Comparison of ENCODE assay signal across 14 mouse cellular contexts in genomic region chr15:36937067-36937657, GRCm38 (mm10).
A peak's percentile ranks its signal among the peaks of the same experiment; 100 is the strongest.
DNase-seq lines count a peak whose midpoint lies in the region; ATAC-seq and TF ChIP-seq lines count a peak whose summit lies in the region.
"Had no signal": no experiment of that assay in that cellular context is flagged by ENCODE, and none has a peak within 500 bp of the region (broad histone marks: within the 10 kb centered on the region; RNA-seq: fewer than 3 reads in every experiment).

No protein-coding gene starts in this region.

- ATAC-seq in forebrain, postnatal 0 days, result no peak
- no peak for ATAC-seq in forebrain, embryonic 11.5 days (replicated peaks; ENCODE audit: low FRiP score)
- ATAC-seq in midbrain, embryonic 16.5 days, result no peak
- no peak for ATAC-seq in midbrain, embryonic 15.5 days (replicated peaks)
- peak; percentile 36 for ATAC-seq in granulocyte monocyte progenitor cell, adult 5-6 weeks (replicated peaks; ENCODE audit: poor library complexity, severe bottlenecking)
- ATAC-seq: inflammation-experienced regulatory T-cells, adult 6 months had no signal

- H3K9me3 ChIP-seq in forebrain, postnatal 0 days (ENCODE audit: low read length), result no peaks in the 10 kb centered on the region
- no peaks in the 10 kb centered on the region for H3K9me3 ChIP-seq in forebrain, embryonic 11.5 days (ENCODE audit: control insufficient read depth, low read length)
- H3K9me3 ChIP-seq in midbrain, embryonic 16.5 days (replicated peaks; ENCODE audit: control insufficient read depth, low read length, poor library complexity, severe bottlenecking), result no peaks in the 10 kb centered on the region
- H3K9me3 ChIP-seq in midbrain, embryonic 15.5 days, result no peaks in the 10 kb centered on the region
- H3K9me3 ChIP-seq: limb, embryonic 15.5 days; midbrain, embryonic 10.5 days had no signal

- peak overlapping the region; percentile 97; the same call in 1 of the 2 replicates for H3K27ac ChIP-seq in forebrain, postnatal 0 days (ENCODE audit: low read depth, low read length)
- no peak overlapping the region for H3K27ac ChIP-seq in forebrain, embryonic 11.5 days (ENCODE audit: low read depth, low read length)
- peak overlapping the region; percentile 98; the same call in 1 of the 2 replicates for H3K27ac ChIP-seq in midbrain, embryonic 16.5 days (ENCODE audit: low read length)
- H3K27ac ChIP-seq in midbrain, embryonic 15.5 days, result no peak overlapping the region

- H3K36me3 ChIP-seq in forebrain, postnatal 0 days (ENCODE audit: insufficient read depth), result no peaks in the 10 kb centered on the region
- no peaks in the 10 kb centered on the region for H3K36me3 ChIP-seq in forebrain, embryonic 11.5 days (ENCODE audit: control insufficient read depth, insufficient read depth, low read length)
- no peaks in the 10 kb centered on the region for H3K36me3 ChIP-seq in midbrain, embryonic 16.5 days (ENCODE audit: control insufficient read depth, insufficient read depth, low read length)
- H3K36me3 ChIP-seq in midbrain, embryonic 15.5 days (replicated peaks), result no peaks in the 10 kb centered on the region
- H3K36me3 ChIP-seq: limb, embryonic 15.5 days; midbrain, embryonic 10.5 days had no signal

- no peak overlapping the region for H3K4me2 ChIP-seq in forebrain, postnatal 0 days (ENCODE audit: low read depth)
- no peak overlapping the region for H3K4me2 ChIP-seq in forebrain, embryonic 11.5 days (ENCODE audit: low read depth, low read length, severe bottlenecking)
- no peak overlapping the region for H3K4me2 ChIP-seq in midbrain, embryonic 16.5 days (ENCODE audit: low read length)
- H3K4me2 ChIP-seq in midbrain, embryonic 15.5 days, result no peak overlapping the region

- no peak for TF ChIP-seq CTCF in forebrain, postnatal 0 days (IDR thresholded peaks at IDR 0.05; ENCODE audit: low read depth)

- H3K9ac ChIP-seq in forebrain, postnatal 0 days, result no peak overlapping the region
- no peak overlapping the region for H3K9ac ChIP-seq in forebrain, embryonic 11.5 days (ENCODE audit: low read length)
- H3K9ac ChIP-seq in midbrain, embryonic 16.5 days (ENCODE audit: low read depth, low read length), result no peak overlapping the region
- no peak overlapping the region for H3K9ac ChIP-seq in midbrain, embryonic 15.5 days
- H3K9ac ChIP-seq: limb, embryonic 15.5 days had no signal

- 91% methylated on average over 11 of the region's 11 CpGs for WGBS in forebrain, postnatal 0 days
- 85% methylated on average over 11 of the region's 11 CpGs for WGBS in forebrain, embryonic 11.5 days
- WGBS in midbrain, embryonic 16.5 days, result 89% methylated on average over 11 of the region's 11 CpGs
- 92% methylated on average over 11 of the region's 11 CpGs for WGBS in midbrain, embryonic 15.5 days

- intact Hi-C loops in left cerebral cortex, postnatal 25 days (cut with DNase I), result no loop called here

- H3K4me3 ChIP-seq in forebrain, postnatal 0 days (ENCODE audit: low read depth, low read length), result no peak overlapping the region
- H3K4me3 ChIP-seq in forebrain, embryonic 11.5 days (ENCODE audit: low read depth, low read length), result no peak overlapping the region
- H3K4me3 ChIP-seq in midbrain, embryonic 16.5 days (ENCODE audit: low read depth, low read length), result no peak overlapping the region
- H3K4me3 ChIP-seq in midbrain, embryonic 15.5 days, result no peak overlapping the region
- H3K4me3 ChIP-seq: limb, embryonic 15.5 days had no signal

- peaks cover 9% of the 10 kb centered on the region; the same call in 1 of the 2 replicates for H3K4me1 ChIP-seq in forebrain, postnatal 0 days (ENCODE audit: insufficient read depth)
- peaks cover 8% of the 10 kb centered on the region for H3K4me1 ChIP-seq in forebrain, embryonic 11.5 days (replicated peaks; ENCODE audit: control insufficient read depth, insufficient read depth, low read length)
- peaks cover 16% of the 10 kb centered on the region for H3K4me1 ChIP-seq in midbrain, embryonic 16.5 days (ENCODE audit: control insufficient read depth, insufficient read depth, low read length)
- H3K4me1 ChIP-seq in midbrain, embryonic 15.5 days, result peaks cover 16% of the 10 kb centered on the region

- no peaks in the 10 kb centered on the region for H3K27me3 ChIP-seq in forebrain, postnatal 0 days (ENCODE audit: insufficient read depth, low read length)
- no peaks in the 10 kb centered on the region for H3K27me3 ChIP-seq in forebrain, embryonic 11.5 days (ENCODE audit: control insufficient read depth, insufficient read depth, low read length)
- no peaks in the 10 kb centered on the region for H3K27me3 ChIP-seq in midbrain, embryonic 16.5 days (ENCODE audit: control insufficient read depth, insufficient read depth, low read depth, low read length)
- H3K27me3 ChIP-seq in midbrain, embryonic 15.5 days (replicated peaks), result no peaks in the 10 kb centered on the region
- H3K27me3 ChIP-seq: limb, embryonic 15.5 days had no signal

- DNase-seq in forebrain, postnatal 0 days, result no peak
- no peak for DNase-seq in forebrain, embryonic 11.5 days (ENCODE audit: low spot score)
- no peak for DNase-seq in left cerebral cortex, postnatal 25 days (ENCODE audit: low spot score in 2 of 2)
- no peak for DNase-seq in urinary bladder, postnatal 36 days (ENCODE audit: low spot score in 2 of 2)
- DNase-seq: adrenal gland, postnatal 25 days; heart, postnatal 14 days; kidney, postnatal 25 days; layer of hippocampus, postnatal 36 days had no signal

Comparison
In these comparisons a context has a peak if more than half of its experiments do, and no peak if none do; other contexts are left out.
1. H3K27ac ChIP-seq: peak in forebrain, postnatal 0 days (single experiment) and midbrain, embryonic 16.5 days (single experiment); none in forebrain, embryonic 11.5 days (single experiment) and midbrain, embryonic 15.5 days (single experiment).